Mouse (Mus musculus): ENCODE measurements around the gene Ppcdc.

The Ppcdc gene

GRCm38 (mm10) chr9:57351277-57351676, 88.6 kb downstream of the Ppcdc start:
- no peak for DNase-seq

- no peak for DNase-seq
Measured at GRCm38 (mm10) chr9:57345902-57346301, 94.0 kb downstream of the Ppcdc start.

GRCm38 (mm10) chr9:57343752-57344151, 96.2 kb downstream of the Ppcdc start:
- DNase-seq: no peak

GRCm38 (mm10) chr9:57342906-57343474, 96.9 kb downstream of the Ppcdc start:
- no peak for DNase-seq

GRCm38 (mm10) chr9:57342186-57342585, 97.7 kb downstream of the Ppcdc start:
- no peak for DNase-seq

GRCm38 (mm10) chr9:57340361-57340760, 99.6 kb downstream of the Ppcdc start:
- no peak for DNase-seq

GRCm38 (mm10) chr9:57339577-57340210, 100.2 kb downstream of the Ppcdc start:
- no peak for DNase-seq

GRCm38 (mm10) chr9:57338706-57339105, 101.2 kb downstream of the Ppcdc start:
- DNase-seq: no peak

All from cerebellum, adult 8-10 months (tissue).